Mouse (Mus musculus) limb, embryonic 14.5 days (tissue): ENCODE measurements at regions not wholly inside any gene's neighbourhood (a gene's known extent, or its start where the extent isn't known, plus 50 kb on each side); places are given as distances from the start of the nearest gene placed in this dataset. TPM values are rescaled to one million over a fixed set of nuclear protein-coding genes. Genes with fewer than 3 reads are reported as not detected.

Experiments used
- ATAC-seq: fragments of 200-750 bp; cut with Nextera tagmentation; 2 replicates; pipeline ENCODE4 v1.8.0; 2017; ENCODE audit warnings: low read depth, moderate number of reproducible peaks, moderate TSS enrichment; ENCODE audit not compliant: low FRiP score
- DNase-seq: peaks from one replicate; pipeline ENCODE4 v3.0.0-alpha.2; 2015; ENCODE audit warnings: low spot score
- H3K27ac ChIP-seq: fragments of 300-500 bp; sonication (generic); replicated peaks from 2 replicates; pipeline ENCODE4 v1.5.1; 2014; ENCODE audit warnings: low read depth, mild to moderate bottlenecking, low read length, moderate library complexity, mixed read lengths
- H3K27me3 ChIP-seq: fragments of 300-500 bp; sonication (generic); 2 replicates; pipeline ENCODE4 v1.6.1; 2014; ENCODE audit warnings: low read length, mixed read lengths; ENCODE audit not compliant: control insufficient read depth, insufficient read depth
- H3K36me3 ChIP-seq: fragments of 300-500 bp; sonication (generic); 2 replicates; pipeline ENCODE4 v1.6.1; 2014; ENCODE audit warnings: mild to moderate bottlenecking, low read length, moderate library complexity, mixed read lengths; ENCODE audit not compliant: control insufficient read depth, insufficient read depth
- H3K4me1 ChIP-seq: fragments of 300-500 bp; sonication (generic); 2 replicates; pipeline ENCODE4 v1.6.1; 2014; ENCODE audit warnings: antibody characterized with exemption, low read length, mixed read lengths; ENCODE audit not compliant: control insufficient read depth, insufficient read depth
- H3K4me2 ChIP-seq: fragments of 300-500 bp; sonication (generic); replicated peaks from 2 replicates; pipeline ENCODE4 v1.6.1; 2014; ENCODE audit warnings: low read depth, mild to moderate bottlenecking, low read length, moderate library complexity; ENCODE audit not compliant: severe bottlenecking
- H3K4me3 ChIP-seq: fragments of 300-500 bp; sonication (generic); replicated peaks from 2 replicates; pipeline ENCODE4 v1.5.1; 2014; ENCODE audit warnings: low read length
- H3K9ac ChIP-seq: fragments of 300-500 bp; sonication (generic); 2 replicates; pipeline ENCODE4 v1.6.1; 2014; ENCODE audit warnings: mild to moderate bottlenecking, low read depth, low read length, moderate library complexity; ENCODE audit not compliant: severe bottlenecking
- H3K9me3 ChIP-seq: fragments of 300-500 bp; sonication (generic); 2 replicates; pipeline ENCODE4 v1.6.1; 2016; ENCODE audit warnings: low read length; ENCODE audit not compliant: control insufficient read depth
- POLR2A ChIP-seq: fragments of 200-500 bp; IDR thresholded peaks from 2 replicates; pipeline ENCODE4 v1.8.0; 2012; ENCODE audit warnings: inconsistent platforms, mild to moderate bottlenecking, moderate library complexity, borderline replicate concordance; ENCODE audit not compliant: insufficient read depth, insufficient read length; ENCODE audit errors: extremely low read depth
- WGBS: fragments of 180-500 bp; shearing (Covaris S2); extraction: QIAGEN DNeasy Blood & Tissue Kit; methylation state at CpG from one replicate; pipeline ENCODE4 v1.1.7; 2014; 5-methylcytosine and 5-hydroxymethylcytosine counted together
- microRNA-seq: library from miRNA; unstranded; fragments of <30 nt; microRNA quantifications from one replicate; pipeline ENCODE4, GENCODE M21; 2016

DNA sequence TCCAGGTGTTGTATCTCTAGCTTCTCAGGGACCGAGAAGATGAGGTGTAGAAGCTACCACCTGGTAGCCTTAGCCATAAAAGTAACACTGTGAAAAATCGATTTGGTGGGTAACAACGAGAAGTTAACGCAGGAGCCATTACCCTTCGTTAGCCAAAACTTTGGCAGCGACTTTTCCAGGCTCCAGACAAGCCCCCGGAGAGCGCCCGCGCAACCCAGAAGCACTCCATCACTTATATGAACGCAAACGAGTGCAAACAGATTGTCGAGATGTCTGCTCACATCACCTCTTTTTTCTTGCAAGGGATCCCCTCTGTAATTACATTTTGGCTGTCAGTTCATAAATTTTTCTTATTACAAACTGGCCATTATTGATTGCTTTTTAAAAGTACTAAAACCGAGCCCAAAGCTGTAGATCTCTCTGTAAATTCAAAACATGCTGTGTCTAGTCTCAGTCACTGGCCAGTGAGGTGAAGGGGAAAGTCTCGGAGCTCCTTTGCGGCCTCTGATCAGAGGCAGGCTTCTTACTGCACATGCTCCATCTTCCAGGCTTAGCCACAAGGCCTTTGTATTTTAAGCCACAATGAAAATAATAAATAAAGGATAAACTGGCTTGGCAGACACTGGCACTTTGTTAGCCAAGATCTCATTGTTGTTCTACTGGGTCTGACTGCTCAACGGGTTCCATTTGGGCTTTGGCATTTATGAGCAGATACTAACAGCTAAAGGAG, 627.9 kb downstream of the Sox6 start:
- no peaks in the 10 kb centered on the region for H3K27me3 ChIP-seq
- no peak overlapping the region for H3K9ac ChIP-seq
- H3K27ac ChIP-seq = no peak overlapping the region
- no peaks in the 10 kb centered on the region for H3K36me3 ChIP-seq
- no peak for TF ChIP-seq POLR2A
- WGBS = 18% methylated on average over 17 of the region's 17 CpGs
- H3K4me2 ChIP-seq = no peak overlapping the region
- peaks cover 29% of the 10 kb centered on the region for H3K4me1 ChIP-seq
- H3K9me3 ChIP-seq = no peaks in the 10 kb centered on the region
- DNase-seq (peak; percentile 37), ATAC-seq (no peak)
- no peak overlapping the region for H3K4me3 ChIP-seq

DNA sequence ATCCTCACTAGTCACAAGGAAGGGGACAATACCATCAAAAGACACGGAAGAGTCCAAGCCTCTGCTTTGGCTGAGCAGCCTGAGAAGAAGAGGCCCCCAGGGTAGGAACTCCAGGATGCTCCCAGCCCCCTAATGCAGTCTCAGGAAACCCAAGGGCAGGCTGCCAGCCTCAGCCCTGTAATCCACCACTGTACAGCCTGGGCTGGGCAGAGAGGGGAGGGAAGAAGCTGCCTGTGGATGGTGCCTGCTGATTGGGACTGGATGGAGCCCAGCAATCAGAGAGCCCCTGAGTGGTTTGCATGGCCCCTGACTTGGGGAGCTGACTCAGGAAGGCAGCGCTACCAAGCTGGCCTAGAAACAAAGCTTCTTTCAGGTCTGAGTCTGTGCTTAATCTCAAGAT, 627.1 kb downstream of the Sox6 start:
- ATAC-seq (peak; percentile 57), DNase-seq (peak; percentile 81)
- Histone ChIP-seq H3K4me1 (peaks cover 29% of the 10 kb centered on the region), H3K4me3 (no peak overlapping the region), H3K27ac (peak overlapping the region; percentile 29; the same call in 1 of the 2 replicates), H3K9me3 (no peaks in the 10 kb centered on the region), H3K4me2 (no peak overlapping the region; the same call in 1 of the 2 replicates), H3K9ac (no peak overlapping the region), H3K36me3 (no peaks in the 10 kb centered on the region), H3K27me3 (no peaks in the 10 kb centered on the region)
- WGBS = 42% methylated on average over 2 of the region's 2 CpGs
- TF ChIP-seq POLR2A = no peak

DNA sequence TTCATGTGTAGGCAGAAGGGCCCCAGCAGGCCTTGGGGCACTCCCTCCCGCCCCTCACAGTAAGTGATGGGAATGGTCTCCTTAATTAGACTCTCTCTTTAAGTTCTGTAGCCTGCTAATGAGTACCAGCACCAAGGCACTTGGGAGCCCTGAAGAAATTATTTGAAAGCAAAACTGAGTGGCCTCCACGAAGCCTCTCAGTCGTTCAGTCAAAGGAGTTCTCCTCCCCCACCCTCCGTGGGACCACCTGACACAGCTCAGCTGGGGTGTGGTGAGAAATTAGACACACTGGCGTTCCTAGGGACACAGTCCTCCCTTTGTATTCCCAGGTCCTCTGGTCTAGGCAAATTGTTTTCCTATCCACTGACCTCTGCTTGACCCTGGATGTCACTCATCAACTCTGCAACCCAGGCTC, 623.4 kb downstream of the Sox6 start:
- ATAC-seq (peak; percentile 50; the same call in 1 of the 2 replicates), DNase-seq (no peak)
- TF ChIP-seq POLR2A = no peak
- Histone ChIP-seq H3K4me3 (no peak overlapping the region), H3K4me1 (peaks cover 26% of the 10 kb centered on the region), H3K27ac (0 out of 2 replicates have a peak overlapping the region, but pooled peaks have one; percentile 16), H3K36me3 (no peaks in the 10 kb centered on the region), H3K4me2 (no peak overlapping the region), H3K9ac (no peak overlapping the region), H3K27me3 (no peaks in the 10 kb centered on the region), H3K9me3 (no peaks in the 10 kb centered on the region)
- 11% methylated on average over 5 of the region's 5 CpGs for WGBS

Small RNAs in the stretch of these regions (microRNA-seq; reads per million reads assigned to microRNA genes)
- not detected for gene Gm27684
